Mouse (Mus musculus) v-Abl transformed pro-B cells (cell line): Measurements from ENCODE around the gene Cobl.

Experiments
- in situ Hi-C, 2 experiments: fragments of 400-800 bp; cut with MboI; formaldehyde crosslinking; loops; one replicate each; pipeline ENCODE4 v1.15.1; 2025; ENCODE audit not compliant: unreplicated experiment in 2 of 2

The Cobl gene

GRCm38 (mm10) chr11:12464181-12465162 is at the start of gene Cobl:
Cobl (minus strand) TSS chr11:12464960.
- in situ Hi-C loops = no loop called here

GRCm38 (mm10) chr11:12513796-12514195 is 49.0 kb upstream of the Cobl start:
- in situ Hi-C loops = no loop called here

DNA sequence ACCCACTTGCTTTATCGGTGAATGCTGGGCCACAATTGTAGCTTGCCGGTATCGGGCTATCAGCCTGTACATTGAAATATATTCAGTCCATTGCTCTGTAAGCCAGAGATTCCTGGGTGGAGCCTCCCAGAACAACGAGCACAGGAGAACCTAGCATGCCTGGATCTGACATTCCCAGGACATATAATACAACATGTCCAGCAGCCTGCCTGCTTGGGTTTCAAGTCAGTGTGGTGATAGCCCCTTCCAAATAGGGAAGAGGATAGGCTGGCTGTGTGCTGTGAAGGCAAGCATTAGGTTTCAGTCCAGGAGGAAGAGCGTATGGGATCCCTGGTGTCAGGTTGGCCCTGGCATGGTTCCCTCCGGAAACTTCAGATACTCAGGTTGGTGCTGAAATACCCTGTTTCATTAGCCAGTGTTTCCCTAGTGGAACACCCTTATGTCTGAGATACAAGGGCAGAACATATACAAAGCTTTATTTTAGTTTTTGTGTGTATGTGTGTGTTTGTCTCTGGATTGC is 41.7 kb upstream of the Cobl start:
- in situ Hi-C loops = no loop called here

GRCm38 (mm10) chr11:12503756-12504155 is 39.0 kb upstream of the Cobl start:
- in situ Hi-C loops = no loop called here

- in situ Hi-C loops = no loop called here
Measured at GRCm38 (mm10) chr11:12501721-12502120, 37.0 kb upstream of the Cobl start.

GRCm38 (mm10) chr11:12493791-12494190 is 29.0 kb upstream of the Cobl start:
- in situ Hi-C loops = no loop called here

DNA sequence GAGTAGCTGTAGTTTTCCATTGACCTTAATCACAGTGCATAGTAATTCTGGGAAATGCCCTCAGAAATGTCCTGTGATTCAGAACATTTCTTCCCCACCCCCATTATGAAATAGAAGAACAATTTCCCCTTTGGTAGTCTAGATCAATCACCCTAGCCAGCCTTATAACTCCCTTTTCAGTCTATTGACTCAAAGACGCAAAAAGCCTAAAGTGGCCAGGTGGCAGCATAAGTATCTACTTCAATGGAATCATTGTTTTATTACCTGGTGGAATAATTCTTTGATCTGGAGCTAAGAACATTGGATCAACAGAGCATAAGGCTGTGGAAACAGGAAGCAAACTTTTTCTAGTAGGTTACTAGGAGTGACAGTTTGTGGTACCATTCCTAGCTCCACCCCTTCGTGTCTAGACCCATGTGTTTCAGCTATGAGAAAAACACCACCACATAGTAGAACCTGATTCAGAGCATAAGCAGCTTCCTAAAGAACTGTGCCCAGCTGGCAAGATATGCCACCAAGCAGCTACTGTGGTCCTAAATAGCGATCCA is 15.2 kb upstream of the Cobl start:
- in situ Hi-C loops = no loop called here

DNA sequence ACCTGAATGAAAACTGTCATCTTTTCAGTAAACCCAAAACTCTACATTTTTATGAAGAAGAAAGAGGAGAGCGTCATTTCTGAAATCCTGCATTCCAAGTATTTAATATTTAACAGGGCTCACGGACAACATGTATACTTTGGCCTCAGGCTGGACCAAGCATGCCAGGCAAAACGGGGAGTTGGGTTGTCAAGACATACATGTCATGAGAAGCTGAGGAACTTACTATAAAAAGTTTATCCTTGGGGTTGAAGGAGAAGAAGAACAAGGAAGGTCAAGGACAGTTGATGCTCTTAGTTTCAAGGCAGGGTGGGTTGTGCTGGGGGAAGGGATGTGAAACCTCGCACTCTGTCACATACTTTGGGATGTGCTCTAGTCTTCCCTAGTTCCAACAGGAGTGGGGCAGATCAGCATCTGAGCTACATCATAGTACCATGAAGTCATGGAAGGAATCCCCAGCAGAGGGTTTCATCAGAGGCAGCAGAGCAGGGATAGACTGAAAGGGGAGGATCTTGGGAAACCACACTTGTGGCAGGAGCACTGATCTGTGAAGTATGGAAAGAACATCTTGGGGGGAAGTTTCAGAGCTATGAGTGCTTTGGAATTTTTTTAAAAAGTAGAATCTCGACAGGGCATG is 9.7 kb upstream of the Cobl start:
- in situ Hi-C loops = no loop called here

DNA sequence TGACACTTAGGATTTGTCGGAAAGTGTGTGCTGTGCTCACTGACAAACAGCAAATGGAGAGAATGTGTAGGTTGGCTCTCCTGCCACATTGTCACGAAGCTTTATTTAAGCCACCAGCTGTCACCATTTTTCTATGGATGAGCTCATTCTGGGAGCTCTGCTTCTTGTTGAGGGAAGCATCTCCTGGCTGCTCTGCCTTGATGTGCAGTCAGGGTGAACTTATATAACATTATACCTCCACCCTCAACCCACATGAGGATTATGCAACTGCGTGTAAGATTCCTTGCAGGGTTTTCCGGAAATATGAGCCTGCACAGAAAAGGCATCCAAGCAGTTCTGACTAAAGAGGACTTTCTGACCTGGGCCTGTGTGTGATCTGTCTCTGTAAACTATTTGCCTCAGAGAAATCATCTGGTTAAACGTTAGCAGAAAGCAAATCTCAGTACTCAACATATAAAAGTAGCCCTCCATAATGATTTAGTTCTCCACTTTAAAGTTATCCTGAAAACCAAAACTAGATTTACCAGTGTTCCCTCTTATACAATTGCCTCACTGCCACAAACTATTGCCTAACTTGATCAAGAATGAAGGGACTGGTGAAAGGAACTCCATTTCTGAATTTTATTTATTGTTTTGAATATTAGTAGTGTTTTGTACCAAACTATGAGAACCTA is 9.0 kb upstream of the Cobl start:
- in situ Hi-C loops = no loop called here

- in situ Hi-C loops = no loop called here
Measured at GRCm38 (mm10) chr11:12469638-12470037, 4.9 kb upstream of the Cobl start.

GRCm38 (mm10) chr11:12468661-12469060 is 3.9 kb upstream of the Cobl start:
- in situ Hi-C loops = no loop called here

DNA sequence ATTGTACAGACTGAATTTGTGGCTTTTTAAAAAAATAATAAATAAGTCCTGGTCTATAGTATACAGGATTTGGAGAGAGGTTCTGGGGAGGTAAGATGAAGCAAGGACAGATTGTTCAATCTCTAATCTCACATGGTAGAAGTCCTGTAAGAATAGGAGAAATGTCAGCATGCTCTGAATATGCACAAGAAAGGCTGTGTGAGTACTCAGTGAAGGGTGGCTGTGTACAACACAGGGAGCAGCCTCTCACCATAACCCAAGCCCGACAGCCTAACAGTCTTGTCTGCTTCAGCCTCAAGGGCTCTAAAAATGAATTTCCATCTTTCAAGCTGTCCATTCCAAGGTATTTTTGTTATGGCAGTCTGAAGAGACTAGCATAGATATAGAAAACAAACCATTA is 3.1 kb upstream of the Cobl start:
- in situ Hi-C loops = no loop called here

GRCm38 (mm10) chr11:12467217-12467616 is 2.5 kb upstream of the Cobl start:
- in situ Hi-C loops = no loop called here

DNA sequence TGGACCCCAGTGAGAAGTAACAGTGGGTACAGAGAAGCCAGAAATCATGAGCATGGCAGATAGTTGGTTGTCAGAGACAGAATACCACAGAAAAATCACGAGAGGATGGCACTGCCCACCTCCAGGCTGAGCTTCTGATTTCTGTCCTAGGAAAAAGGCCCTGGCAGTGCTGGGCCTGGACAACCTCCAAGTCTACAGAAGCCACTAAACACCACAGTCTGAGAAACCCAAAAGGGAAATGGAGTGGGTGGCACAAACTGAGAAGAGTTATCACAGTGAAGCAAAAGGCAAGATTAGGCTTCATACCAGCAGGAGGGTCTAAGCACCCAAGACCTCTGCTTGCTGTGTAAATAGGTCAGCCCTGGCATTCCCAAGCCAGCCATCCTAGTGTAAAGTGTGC is 1.8 kb upstream of the Cobl start:
- in situ Hi-C loops = no loop called here

GRCm38 (mm10) chr11:12465229-12465628 is 469 bp upstream of the Cobl start:
- in situ Hi-C loops = no loop called here

- in situ Hi-C loops = no loop called here
Measured at GRCm38 (mm10) chr11:12463615-12464170, 1.1 kb downstream of the Cobl start.

GRCm38 (mm10) chr11:12459781-12460581 is 4.8 kb downstream of the Cobl start:
- in situ Hi-C loops = no loop called here

DNA sequence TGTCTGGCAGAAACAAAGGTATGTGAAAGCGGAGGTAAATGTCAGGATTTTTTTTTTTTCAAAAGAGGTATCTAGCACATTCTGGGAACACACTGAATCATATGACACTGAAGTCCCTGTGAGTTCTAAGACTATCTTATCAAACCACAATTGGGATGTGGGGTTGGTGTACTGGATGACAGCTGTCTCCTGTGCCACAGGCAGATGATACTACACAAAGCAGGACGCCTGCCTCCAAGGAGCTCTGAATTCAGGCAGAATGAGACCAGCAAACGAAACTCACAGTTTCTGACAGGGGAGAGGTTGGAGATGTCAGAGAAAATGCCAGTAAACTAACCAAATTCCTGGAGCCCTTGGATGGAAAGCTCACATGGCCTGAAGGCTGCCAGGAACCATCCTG is 5.9 kb downstream of the Cobl start:
- in situ Hi-C loops = no loop called here

DNA sequence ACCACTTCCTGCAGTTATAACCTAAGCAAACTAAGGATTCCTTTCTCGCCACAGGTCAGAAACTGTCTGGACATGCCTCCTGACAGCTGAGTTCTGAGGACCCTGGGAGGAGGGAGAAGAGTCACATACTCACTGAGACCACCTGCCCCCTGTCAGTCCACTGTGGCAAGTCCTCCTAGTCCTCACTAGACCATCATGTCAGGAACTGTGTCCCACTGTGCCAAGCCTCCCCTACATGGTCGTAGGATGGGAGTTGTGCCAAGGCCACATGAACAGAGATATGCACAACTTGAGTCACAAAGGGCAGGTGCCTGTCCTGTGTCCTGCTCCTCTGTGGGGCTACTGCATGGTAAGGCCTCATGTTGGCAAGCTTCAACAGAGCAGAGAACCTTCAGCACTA is 6.4 kb downstream of the Cobl start:
- in situ Hi-C loops = no loop called here

DNA sequence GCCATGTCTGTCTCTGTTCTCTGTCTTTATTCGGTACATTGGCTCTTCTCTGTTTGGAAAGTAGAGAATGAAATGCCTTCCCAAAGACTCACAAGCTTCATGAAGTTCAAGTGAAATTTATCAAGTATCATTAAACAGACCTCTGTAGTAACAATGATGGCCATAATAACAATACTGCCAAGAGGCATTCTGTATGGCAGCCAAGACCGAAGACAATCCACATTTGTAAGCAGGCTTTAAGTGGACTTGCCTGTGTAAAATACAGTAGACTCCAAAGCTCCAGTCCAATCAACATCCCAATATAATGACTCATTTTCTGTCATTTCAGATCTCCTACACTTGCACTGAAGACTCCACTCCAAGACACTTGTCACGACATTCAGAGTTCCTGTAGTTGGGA is 16.7 kb downstream of the Cobl start:
- in situ Hi-C loops = no loop called here
